Mouse (Mus musculus) frontal cortex, adult 2 months (tissue): ENCODE measurements around the gene Rb1. TPM values are rescaled to one million over a fixed set of nuclear protein-coding genes. Genes with fewer than 3 reads are reported as not detected.

ENCODE experiments used
- DNase-seq, 2 experiments: peaks; one replicate each; pipeline ENCODE4 v3.0.0; 2022; ENCODE audit warnings: low spot score in 1 of 2; ENCODE audit errors: extremely low spot score in 1 of 2
- polyA plus RNA-seq: library from polyadenylated mRNA; depleted of rRNA; stranded (reverse); fragments of >200 nt; gene quantifications from 2 replicates; pipeline ENCODE4 v1.2.3, GENCODE M21; 2012

Rb1 gene
- polyA plus RNA-seq, 1 experiment = 27.2 TPM

DNA sequence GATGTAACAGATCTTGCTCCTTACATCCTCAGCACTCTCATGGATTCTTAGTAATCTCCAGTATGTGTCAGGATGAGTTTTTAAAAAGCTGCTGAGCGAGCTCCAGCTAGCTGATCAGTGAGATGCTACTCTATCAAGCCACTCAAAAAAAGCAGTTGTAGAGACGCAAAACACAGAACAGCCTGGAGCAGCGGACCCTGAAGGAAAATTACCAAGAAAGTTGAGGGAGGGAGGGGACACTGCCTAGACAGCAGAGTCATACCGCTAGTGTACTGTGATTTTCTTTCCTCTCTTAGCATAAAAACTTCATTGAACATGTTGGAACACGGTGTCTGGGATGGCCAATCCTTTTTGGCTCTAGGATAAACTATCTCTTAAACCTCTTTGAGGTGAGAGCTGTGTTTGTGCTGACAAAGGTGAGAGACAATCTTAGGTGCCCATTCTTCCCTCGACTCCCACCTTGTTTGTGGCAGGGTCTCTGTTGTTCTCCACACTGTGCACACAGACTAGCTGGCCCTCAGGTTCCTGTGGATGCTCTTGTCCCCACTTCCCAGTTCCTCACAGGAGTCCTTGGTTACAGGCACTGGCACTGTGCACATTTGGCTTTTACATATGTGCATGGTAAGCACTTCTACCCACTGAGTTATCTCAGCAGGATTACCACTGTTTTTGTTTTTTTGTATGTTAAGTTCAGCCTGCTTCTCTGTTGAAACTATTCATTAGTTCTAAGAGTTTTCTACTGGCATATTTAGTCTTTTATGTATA, 10.9 kb upstream of the Rb1 start:
- no peak for DNase-seq

DNA sequence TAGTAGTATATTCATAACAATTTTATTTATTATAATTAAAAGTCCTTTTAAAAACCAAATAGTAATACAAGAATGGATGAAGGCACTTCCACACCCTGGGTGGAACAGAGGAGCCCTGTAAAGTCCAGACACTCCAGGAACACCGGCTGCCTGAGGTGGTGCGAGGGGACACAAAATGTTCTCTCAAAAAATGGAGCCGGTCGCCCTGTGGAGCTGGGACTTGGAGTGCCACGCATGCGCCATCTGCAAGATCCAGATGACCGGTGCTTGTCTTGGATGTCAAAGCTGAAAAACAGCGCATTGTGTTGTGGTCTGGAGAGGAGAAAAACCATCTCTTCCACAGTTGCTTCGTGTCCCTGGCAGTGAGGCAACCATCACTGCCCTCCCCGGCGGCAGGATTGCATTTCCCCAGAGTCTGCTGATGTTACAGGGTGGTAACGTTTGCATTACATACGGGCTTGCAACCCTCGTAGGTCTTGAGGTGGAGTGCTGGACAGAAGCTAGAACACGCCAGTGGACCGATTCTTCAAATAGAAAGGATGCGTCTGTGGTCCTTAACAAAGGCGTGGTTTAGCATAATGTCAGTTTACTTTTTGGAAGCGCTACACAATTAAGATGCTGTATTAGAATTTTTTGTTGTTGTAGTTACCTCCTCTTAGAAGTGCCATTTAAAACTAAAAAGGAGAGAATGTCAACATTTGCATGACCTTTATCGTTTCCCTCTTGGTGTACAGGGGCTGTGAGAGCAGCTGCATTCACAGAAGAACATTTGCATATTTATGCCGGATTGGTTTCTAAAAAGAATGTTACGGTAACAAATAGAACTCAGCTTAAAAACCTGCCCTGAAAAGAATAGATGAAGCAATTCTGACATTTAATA, 9.5 kb upstream of the Rb1 start:
- no peak for DNase-seq

DNA sequence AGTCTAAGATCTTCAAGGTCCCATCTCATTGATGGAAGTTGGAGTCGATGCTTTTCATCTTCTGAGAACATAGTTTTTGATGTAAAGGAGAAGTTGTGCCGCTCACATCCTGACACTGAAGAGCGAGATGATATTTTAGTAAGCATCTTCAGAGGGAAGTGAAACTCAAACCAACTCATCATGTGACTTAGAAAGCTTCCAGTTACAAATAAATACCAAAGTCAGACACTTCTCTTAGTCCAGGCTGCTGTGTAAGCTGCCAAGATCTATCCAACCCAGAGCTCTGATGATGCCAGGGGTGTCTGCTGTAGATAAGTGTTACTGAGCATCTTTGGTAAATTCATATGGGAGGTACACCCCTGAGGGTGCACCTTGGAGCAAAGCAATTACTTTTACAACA, 8.3 kb upstream of the Rb1 start:
- no peak for DNase-seq

DNA sequence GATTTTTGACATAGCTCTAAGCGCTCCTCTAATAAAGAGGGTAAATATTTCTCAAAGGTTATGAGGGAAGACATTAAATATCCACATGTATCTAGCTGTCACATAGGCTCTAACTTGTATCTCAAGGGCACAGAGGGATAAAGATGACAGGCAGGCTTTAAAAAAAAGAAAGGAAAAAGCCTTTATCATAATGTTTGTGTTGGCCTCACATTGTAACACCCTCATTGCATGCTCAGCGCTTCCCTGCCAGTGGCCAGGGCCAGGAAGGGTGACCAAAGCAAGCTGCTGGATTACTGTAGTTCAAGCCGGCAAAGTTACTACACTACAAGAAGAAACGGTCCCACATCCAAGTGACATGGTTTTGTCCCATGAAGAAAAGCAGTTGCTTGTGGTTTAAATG, 5.8 kb upstream of the Rb1 start:
- no peak for DNase-seq

DNA sequence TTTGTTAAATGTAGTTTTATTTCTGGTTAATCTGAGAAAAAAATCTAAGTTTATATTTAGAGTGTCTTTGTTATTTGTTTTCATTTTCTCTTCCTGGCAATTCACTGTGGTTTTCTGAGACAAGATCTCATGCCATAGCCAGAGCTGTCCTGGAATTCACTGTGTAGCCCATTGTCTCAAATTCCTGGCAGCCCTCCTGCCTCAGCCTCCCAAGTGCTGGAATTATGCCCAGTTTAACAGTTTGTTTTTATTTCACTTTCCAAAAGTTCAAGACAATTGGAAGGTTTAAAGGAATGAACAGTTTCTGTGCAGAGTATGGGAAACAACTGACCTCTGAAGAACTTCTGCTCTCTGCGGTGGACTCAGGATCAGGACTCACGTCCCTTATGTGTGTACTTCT, 4.2 kb upstream of the Rb1 start:
- peak in 1 of 2 experiments; percentile 28 for DNase-seq

DNA sequence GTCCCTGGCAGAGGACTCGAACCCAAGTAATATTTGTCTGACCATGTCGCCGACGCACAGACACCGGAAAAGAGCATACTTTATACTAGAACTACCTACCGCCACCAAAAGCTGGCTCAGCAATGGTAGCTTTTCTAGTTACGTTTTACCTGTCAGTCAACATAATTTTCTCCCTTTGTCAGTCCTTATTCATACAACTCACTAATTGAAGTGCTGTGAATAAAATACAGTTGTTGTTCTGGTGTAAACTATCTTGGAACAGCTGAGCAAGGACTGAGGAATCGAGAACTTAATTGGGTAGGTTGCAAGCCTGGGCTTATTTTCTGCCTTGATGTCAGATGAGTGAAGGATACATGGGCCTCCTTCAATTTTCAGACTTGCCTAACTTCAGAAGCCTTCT, 889 bp upstream of the Rb1 start:
- DNase-seq = no peak

DNA sequence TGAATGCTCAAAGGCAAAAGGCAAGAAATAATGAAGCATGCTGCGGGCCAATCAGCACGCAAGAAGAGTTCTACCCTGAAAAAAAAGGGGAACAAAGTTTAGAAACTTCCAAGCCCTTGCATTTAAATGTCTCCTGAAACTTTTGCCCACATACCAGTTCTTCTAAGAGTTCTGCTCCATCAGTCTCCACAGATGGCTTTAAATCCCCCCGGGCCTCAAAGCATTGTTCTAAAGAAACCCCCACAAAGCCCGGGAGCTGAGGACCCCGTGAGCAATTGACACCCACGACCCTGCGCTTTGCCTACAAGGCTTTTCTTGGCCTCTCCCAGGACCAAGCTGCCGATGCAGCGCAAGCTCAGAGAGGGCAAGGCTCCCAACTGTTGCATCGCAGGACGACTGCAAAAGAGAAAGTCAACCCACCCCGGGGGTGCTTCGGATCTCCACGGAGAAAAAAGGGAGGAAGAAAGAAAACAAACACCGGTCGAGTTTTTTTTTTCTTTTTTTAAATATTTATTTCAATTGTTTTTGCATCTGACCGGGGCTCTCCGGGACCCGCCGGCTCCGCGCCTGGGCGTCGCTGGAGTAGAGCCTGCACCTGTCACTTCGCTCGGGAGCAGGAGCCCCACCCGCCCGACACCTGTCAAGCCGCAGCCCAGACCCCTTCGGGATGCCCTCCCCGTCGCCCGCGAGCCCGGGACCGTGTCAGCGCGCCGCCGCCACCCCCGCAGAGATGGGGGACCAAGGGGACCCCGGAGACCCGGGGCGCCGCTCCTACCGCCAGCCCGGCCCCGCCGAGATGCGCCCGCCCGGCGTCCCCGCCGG, 777 bp downstream of the Rb1 start:
- peak in 1 of 2 experiments; percentile 25 for DNase-seq

DNA sequence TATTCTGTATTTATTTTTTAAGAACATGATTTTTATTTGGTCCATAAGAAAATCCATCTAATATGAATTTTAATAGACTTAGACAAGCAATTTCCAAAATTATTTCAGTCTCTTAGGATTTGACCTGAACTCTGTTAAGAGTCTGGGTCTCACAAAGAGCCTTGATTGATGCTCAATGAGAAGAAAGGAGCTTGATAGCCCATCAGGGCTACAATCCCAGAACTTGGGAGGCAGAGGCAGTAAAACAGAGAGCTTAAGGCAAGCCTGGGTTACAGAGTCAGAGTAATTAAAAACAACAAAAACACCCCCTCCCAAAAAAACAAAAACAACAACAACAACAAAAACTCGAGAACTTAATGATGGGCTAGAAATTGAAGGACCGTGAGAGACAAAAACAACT, 1.7 kb downstream of the Rb1 start:
- no peak for DNase-seq

DNA sequence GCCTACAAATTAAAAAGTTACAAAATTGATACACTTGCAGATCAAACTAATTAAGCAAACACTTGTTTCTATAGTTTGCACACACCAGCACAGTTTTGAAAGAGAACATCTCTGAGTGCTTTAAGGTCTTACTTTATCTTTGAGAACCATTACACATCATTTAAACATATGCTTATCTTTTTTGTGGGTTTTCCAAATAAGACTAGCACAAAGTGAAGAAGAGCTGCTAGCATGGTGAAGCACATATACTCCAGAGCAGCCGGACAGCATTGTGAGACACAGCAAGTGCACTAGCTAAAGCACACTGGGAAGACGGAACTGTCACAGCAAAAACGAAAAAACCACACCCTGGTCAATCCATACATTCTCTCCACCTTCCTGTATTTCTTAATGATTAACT, 3.5 kb downstream of the Rb1 start:
- DNase-seq = no peak

DNA sequence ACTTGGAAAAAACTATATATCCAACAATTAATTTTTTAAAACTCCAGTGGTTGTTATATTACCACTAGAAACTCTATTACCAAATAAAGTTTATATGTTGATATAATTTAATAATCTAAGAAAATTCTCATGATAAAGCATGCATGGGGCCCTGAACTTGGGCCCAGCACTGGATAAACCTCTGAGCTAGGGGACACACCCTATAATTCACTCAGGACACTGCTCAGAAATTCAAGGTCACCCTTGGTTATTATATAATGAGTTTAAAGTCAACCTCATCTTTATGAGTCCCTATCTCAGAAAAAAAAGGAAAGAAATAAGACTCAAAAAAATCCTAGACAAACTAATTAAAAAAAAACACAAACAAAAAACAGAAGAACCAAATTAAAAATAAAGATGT, 8.7 kb downstream of the Rb1 start:
- DNase-seq = no peak

DNA sequence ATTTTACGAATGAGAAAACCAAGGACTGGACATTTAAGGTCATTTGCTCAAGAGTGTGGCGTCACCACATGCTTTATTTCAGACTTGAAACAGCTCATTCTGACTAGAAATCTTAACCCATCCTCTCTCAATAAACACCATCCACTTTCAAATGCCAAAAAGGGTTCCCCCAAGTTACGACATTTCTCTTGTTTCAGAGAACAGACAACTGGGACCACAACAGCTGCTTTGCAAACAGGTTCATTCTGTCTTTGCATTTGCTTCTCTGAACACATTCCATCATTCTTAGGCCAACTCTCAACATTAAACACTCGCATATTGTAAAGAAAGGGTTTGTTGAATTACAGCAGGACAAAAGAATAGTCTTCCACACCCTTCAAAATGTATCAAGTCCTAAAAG, 11.8 kb downstream of the Rb1 start:
- DNase-seq = no peak

DNA sequence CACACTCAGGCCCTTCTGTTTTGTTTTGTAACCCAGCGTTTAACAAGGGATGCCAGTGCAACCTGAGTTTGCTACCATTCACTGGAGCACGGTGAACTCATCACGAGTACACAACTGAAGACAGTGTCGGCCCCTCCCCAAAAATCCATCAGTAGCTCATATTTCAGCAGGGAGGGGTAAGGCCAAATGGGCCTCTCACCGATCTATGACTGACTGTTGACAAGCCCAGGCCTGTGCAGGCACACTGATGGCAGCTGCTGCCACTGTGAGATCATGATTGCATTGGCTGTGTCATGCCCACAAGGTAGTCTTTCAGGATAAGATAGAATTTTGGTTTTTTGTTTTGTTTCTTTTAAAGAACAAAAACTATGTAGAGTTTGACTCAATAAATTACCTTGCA, 12.2 kb downstream of the Rb1 start:
- no peak for DNase-seq

DNA sequence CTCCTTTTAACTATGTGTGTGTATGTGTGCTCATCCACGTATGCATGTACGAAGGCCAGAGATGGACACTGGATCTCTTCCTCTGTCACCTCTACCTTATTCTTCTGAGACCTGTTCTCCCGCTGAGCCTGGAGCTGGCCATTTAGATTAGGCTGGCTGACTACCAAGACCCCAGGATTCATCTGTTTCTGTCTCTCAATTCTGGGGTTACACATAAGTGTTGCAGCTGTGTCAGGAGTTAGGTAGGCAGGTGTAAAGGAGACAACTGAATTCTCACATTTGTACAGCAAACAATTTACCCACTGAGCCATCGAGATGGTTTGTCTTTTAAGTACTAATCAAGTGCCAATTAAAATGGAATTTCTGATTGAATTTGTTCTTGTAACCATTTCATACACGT, 12.7 kb downstream of the Rb1 start:
- DNase-seq = no peak

DNA sequence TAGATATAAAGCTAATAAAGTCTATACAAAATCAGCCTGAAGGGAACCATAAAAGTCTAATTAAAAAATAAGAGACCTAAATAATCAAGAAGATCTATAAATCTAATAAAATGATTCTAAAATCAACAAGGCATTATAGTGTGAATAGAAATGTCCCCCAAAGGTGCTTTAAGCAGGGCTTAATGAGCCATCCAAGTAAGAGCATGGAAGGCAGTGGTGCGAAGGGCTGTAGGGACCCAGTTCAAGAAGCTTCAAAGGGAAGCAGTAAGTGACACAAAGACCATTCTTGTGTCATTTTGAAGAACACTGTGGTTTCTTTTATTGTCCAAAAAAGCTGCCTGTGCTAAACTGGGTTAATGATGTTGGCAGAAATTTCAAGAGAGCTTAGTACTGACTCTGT, 18.1 kb downstream of the Rb1 start:
- peak in 1 of 2 experiments; percentile 15 for DNase-seq

DNA sequence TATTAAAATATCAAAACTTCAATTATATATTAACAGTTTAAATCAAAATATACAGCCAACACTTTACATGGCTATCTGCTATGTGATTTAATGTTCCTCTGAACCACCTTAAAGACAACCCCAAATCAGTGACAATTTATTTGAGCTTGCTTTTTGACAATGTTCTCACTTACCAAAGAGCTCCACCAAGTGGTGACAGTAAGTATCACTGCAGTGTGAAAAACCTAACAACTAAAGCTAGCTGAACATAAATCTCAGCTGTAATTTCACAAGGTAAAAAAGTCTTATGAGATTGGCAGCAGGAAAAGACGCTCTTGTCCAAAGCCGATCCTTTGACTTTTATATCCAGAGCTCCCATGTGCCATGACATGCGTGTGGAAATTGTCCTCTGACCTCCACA, 22.4 kb downstream of the Rb1 start:
- peak in 1 of 2 experiments; percentile 87 for DNase-seq

DNA sequence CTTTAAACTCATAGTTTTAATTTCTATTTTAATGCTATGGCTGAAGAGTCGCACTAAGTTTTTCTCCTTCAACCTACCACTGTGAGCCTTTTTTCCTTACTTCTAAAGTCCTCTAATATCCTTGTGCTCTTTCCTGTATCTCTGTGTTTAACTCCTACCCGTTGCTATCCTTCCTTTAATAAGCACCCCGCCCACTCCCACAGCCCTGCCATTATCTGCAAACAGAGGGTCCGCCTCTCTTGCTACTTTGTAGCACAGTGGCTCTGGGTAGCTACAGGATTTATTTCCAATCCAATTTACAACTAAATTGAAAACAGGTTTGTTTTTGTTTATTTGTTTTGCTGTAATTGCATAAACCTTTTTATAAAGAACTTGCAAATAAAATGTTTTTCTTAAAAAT, 23.8 kb downstream of the Rb1 start:
- DNase-seq = no peak

DNA sequence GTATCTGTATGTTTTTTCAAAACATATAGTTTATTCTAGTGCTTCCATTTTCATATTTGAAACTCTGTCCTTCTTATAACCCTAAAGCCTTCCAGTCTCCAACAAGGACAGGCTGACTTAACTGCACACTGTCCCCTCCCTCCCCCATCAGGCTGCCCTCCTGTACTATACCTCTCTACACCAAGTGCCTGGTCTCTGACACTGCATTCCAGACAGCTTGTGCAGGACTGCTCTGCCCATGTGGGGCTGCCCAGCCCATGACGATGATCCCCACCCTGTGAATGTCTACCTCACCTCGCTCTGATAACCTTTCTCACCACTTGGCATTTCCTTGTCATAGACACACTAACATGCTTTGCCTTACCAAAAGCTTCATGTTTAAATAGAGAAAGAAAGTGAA, 30.1 kb downstream of the Rb1 start:
- no peak for DNase-seq

DNA sequence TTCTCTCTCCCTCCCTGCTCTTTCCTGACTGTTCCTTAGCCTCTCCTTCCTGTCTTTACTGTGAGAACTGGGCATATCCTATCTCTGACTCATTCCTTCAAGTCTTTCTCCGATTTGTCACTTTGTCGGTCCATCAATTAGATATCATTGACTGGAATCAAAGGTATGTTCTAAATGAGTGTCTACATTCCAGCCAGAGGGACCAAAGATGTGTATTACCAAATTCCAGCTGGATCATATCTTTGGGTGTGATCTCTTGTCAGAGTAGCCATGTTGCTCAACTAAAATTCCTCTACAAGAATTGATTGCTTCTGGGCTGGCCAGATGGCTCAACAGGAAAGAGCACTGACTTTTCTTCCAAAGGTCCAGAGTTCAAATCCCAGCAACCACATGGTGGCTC, 32.0 kb downstream of the Rb1 start:
- DNase-seq = no peak

DNA sequence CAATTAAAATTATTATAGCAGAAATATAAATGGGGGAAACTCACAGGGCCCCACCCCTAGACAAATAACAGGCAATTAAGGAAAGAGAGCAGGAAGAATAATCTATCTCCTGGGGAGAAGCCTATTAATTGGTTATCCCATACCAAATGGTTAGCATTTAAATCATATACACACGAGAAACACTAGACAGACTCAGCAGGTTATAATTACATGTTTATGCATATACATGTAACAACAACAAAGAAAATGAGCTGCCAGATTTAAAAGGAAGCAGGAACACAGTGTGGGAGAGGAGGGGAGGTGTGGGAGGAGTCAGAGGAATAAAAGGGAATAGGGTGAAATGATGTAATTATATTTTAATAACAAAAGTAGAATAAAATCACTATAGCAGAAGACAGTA, 33.2 kb downstream of the Rb1 start:
- no peak for DNase-seq

DNA sequence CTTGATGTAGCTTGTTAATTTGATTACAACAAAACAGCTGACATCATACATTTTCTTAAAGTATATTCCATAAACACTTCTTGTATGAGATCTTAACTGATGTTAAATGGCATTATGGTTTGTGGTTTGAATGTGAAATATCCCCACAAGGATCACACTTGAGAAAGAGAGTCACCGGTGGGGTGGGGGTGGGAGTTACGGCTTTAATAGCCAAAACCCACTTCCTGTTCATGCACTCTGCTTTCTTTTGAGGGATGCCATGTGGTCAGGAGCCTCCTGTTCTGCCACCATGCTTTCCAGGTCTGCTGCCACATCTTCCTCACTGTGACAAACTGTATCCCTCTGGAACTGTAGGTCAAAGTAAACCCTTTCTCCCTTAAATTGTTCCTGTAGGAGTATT, 35.7 kb downstream of the Rb1 start:
- no peak for DNase-seq

DNA sequence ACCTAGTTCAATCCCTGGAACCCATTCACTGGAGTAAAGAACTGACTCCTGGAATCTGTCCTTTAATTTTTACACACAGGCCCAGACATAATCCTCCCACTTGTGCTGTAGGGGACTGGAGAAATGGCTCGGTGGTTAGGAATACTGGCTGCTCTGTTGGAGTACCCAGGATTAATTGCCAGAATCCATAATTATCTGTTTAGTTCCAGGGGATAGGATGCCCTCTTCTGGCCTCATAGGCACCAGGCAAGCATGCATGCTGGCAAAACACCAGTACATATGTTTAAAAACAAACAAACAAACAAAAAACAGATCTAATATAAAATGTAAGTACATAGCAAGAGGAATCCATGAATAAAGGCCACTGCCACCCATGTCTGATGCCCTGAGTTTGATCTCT, 44.6 kb downstream of the Rb1 start:
- DNase-seq = peak in 1 of 2 experiments; percentile 18
